Mouse (Mus musculus): Measurements from ENCODE around the gene Grik5.
"Not testable (repeated sequence)": the region's sequence is repeated elsewhere in the genome, so short reads cannot be mapped to it uniquely, and the experiment has no call there.

Gene Grik5

DNA sequence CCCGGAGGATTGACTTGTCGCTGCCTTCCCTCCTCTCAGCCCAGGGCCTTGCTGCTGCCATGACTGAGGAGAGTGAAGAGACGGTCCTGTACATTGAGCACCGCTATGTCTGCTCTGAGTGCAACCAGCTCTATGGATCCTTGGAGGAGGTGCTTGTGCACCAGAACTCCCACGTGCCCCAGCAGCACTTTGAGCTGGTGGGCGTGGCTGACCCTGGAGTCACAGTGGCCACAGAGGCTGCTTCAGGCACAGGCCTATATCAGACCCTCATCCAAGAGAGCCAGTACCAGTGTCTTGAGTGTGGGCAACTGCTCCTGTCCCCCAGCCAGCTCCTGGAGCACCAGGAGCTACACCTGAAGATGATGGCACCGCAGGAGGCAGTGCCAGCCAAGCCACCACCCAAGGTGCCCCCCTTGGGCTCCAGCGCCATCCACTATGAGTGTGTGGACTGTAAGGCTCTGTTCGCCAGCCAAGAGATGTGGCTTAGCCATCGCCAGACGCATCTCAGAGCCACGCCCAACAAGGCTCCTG lies 7.4 kb upstream of the Grik5 start:
- no peak for DNase-seq (ENCODE audit: low spot score in 2 of 2)

DNA sequence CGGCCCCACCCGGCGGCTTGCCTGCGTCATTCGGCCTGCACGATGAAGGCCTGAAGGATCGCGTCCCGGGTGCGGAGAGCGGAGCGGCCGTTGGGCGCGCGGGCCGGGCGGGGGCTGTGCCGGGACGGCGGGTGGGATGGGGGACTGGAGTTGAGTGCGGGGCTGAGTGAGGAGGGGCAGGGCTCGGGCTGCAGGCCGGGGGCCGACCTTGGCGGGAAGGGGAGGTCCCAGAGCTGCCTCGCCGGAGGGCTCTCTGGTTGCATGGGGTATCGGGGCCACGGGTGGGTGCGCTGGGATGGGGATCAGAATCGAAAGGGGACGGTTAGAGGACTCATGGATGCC lies 5.2 kb upstream of the Grik5 start:
- DNase-seq (ENCODE audit: low spot score in 2 of 2): no peak

DNA sequence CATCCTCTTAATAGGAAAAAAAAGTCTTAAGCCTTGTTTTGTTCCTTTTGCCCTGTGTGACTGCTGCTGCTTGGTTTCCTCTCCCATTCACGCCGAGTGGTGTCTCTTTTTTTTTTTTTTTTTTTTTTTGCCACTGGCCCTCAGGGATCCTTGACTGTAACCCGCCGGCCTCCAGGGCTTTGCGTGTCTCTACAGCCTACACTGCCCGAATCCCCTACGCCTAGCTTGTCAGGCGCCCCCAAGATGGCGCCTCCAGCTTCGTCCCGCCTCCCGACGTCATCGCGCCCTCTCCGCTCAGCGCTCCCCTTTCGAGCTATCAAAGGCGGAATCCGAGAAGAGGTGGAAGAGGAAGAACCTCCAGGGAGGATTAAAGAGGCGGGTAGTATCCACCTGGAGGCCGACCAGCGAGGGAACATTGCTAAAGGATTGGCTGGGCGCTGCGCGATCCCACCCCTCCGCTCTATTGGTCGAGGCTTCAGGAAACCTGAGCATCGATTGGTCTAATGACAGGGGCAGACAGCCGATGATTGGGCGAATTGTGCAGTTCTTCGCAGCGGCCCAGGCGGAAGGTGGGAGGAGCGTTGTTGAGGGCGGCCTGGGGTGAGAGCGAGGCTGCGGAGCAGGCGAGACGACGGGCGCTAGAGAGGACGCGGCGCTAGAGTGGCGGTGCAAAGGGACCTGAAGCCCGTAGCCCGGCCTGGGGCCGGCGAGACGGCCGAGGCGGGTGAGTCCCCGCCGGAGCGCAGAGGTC lies 4.7 kb upstream of the Grik5 start:
- peak; percentile 99 for DNase-seq (ENCODE audit: low spot score in 2 of 2)

- no peak for DNase-seq (ENCODE audit: low spot score in 2 of 2)
These were observed 4.1 kb upstream of the Grik5 start for GRCm38 (mm10) chr7:25076296-25076662.

DNA sequence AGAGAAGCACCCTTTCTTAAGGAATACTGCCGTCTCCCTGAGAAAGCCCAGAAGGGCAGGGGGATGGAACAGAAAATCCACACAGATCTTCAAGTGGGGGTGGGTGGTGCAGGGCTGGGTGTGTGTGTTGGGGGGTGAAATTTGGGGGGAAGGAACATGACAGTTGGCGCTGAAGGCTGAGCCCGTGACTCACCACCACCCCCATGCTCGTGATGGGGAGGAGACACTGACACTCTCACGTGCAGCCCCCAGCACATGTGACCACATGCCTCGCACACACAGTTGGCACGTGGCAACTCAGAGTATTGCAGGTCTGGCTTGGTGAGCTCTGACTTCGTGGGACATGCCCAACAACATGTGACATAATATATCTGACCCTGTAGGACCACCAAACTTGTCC lies 1.8 kb upstream of the Grik5 start:
- DNase-seq (ENCODE audit: low spot score in 2 of 2): no peak

- DNase-seq (ENCODE audit: low spot score in 2 of 2): no peak
These were observed 707 bp upstream of the Grik5 start for GRCm38 (mm10) chr7:25072716-25073390.

GRCm38 (mm10) chr7:25068724-25069123 lies 3.4 kb downstream of the Grik5 start:
- no peak for DNase-seq (ENCODE audit: low spot score in 2 of 2)

GRCm38 (mm10) chr7:25067909-25068656 lies 4.1 kb downstream of the Grik5 start:
- no peak for DNase-seq (ENCODE audit: low spot score in 2 of 2)

DNA sequence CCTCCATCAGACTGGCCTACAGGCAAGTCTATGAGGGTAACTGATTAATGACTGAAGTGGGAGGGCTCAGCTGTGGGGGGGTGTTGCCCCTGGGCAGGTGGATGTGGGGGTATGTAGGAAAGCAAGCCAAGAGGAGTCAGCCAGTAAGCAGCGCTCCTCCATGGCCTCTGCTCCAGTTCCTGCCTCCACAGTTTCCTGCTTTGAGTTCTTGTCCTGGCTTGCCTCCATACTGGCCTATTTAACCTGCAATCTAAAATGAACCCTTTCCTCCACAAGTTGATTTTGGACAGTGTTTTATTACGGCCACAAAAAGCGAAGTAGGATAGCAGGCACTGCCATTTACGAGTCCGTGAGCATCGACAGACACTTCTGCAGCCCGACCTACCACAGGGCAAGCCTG lies 4.8 kb downstream of the Grik5 start:
- no peak for DNase-seq (ENCODE audit: low spot score in 2 of 2)

DNA sequence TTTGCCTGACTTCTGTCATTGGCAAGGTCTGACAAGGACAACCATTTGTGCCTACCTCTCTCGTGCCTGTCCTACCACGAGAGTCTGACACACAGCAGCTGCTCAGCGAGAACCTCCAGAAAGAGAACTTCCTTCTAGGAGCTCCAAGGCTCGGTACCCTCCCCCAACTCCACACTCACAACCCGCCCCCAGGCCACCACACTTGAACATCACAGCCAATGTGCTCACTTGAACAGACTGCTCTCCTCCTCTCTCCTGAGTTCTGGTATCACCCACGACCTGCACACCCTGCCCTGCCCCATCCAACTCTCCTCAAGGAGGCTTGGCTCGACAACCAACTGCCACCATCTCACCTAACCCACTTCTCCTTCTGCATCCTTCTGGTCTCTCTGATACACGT lies 8.2 kb downstream of the Grik5 start:
- no peak for DNase-seq (ENCODE audit: low spot score in 2 of 2)

GRCm38 (mm10) chr7:25063346-25063745 lies 8.8 kb downstream of the Grik5 start:
- no peak for DNase-seq (ENCODE audit: low spot score in 2 of 2)

DNA sequence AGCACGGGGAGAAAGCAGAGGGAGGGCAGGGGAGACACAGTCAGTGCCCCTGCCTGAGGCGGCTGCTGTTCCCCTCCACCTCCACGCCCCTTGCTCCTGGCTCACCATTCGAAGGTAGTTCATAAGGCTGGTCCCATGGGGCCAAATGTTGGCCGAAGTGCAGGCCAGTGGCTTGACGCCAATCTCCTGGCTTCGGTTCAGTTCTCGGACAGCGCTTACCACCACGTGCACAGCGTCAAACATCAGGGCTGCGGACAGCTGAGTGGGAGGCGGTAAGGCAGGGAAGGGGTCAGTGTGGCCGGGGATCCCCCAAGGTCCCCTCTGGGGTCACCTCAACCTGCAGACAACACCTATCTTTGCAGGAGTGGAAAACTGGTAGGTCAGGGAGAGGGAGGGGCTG lies 13.3 kb downstream of the Grik5 start:
- no peak for DNase-seq (ENCODE audit: low spot score in 2 of 2)

DNA sequence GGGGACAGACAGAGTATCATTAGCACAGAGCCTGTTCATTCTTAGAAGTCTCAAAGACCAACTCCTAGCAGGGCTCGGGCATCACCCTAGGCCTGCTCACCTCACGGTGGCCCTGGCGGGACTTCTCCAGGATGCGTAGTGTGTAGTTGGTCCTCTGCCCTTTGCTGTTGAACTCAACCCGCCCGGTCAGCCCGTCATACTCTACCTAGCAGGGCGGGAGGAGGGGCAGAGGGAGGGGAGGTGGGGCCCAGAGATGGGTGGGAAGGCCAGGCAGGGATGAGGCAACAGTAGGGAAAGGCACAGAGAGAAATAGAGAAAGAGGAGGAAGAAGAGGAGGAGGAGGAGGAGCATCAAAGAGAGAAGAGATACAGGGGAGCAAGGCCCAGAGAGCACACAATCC lies 13.8 kb downstream of the Grik5 start:
- no peak for DNase-seq (ENCODE audit: low spot score in 2 of 2)

DNA sequence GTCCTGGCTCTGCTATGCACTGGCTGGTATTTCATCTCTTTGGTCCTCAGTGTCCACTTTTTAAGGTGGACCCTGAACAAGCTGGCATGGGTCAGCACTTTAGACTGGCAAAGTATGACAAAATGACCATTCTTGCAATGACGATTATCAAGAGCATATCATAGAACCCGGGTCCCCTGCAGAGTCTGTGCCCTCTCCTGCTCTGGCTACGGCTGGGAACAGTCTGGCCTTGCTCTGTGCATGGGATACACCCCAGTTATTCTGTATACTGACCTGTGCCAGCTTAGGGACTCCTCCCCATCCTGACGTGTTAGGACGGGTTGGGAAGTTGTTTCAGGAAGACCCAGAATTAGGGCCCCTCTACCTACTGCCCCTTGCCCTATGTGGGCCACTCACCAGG lies 14.3 kb downstream of the Grik5 start:
- DNase-seq (ENCODE audit: low spot score in 2 of 2): no peak

- DNase-seq (ENCODE audit: low spot score in 2 of 2): no peak
These were observed 15.2 kb downstream of the Grik5 start for GRCm38 (mm10) chr7:25056951-25057350.

DNA sequence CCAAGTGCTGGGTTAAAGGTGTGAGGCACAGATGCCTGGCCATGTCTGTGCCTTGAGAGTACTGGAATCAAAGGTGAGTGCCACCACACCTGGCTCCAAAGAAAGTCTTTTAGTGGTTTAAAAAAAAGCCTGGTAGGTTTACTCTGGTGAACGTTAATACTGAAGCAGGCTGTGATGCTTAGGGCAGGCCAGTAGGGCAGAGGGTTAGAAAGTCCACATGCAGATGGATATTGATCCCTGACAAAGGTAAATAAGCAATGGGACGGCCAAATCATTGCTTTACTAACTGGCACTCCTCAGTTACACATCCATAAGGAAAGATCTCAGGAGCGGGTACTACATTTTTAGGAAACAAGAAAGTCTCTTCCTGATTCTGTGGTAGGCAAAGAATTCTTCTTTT lies 19.6 kb downstream of the Grik5 start:
- no peak for DNase-seq (ENCODE audit: low spot score in 2 of 2)

GRCm38 (mm10) chr7:25049295-25049930 lies 22.7 kb downstream of the Grik5 start:
- no peak for DNase-seq (ENCODE audit: low spot score in 2 of 2)

- DNase-seq (ENCODE audit: low spot score in 2 of 2): no peak
These were observed 24.8 kb downstream of the Grik5 start for GRCm38 (mm10) chr7:25047363-25047762.

GRCm38 (mm10) chr7:25044599-25044998 lies 27.5 kb downstream of the Grik5 start:
- DNase-seq (ENCODE audit: low spot score in 2 of 2): not testable (repeated sequence)

- DNase-seq (ENCODE audit: low spot score in 2 of 2): no peak
These were observed 30.2 kb downstream of the Grik5 start for GRCm38 (mm10) chr7:25041921-25042320.

GRCm38 (mm10) chr7:25035916-25036315 lies 36.2 kb downstream of the Grik5 start:
- peak; percentile 20 to 47 for DNase-seq (ENCODE audit: low spot score in 2 of 2)

DNA sequence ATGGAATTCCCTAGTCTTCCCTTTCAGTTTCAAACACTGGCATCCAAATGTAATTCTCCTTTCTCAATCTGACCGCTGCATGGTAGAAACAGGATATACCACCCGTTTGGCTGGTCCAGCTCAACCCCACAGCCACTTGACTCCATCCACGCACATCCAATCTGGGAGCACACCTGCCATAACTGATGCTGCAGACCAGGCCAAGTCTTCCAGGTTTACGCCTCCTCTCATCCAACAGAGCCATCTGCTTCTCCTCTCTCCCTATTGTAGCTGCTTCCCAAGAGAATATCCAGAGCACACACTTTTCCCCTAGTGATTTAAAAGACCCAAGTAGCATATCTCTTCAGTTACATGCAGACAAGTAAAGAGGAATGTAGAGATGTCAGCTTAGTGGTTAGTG lies 37.4 kb downstream of the Grik5 start:
- DNase-seq (ENCODE audit: low spot score in 2 of 2): no peak

All from spleen, postnatal 36 days (tissue).